Mouse (Mus musculus) intestine, embryonic 15.5 days (tissue): Measurements from ENCODE around the gene Aqp1. TPM values are rescaled to one million over a fixed set of nuclear protein-coding genes. Genes with fewer than 3 reads are reported as not detected.

Source experiments
- ATAC-seq: fragments of 200-750 bp; cut with Nextera tagmentation; 2 replicates; pipeline ENCODE4 v1.8.0; 2017; ENCODE audit warnings: moderate TSS enrichment, moderate library complexity
- H3K27ac ChIP-seq: fragments of 300-500 bp; sonication (generic); 2 replicates; pipeline ENCODE4 v1.5.1; 2015; ENCODE audit warnings: mild to moderate bottlenecking, inconsistent platforms
- H3K27me3 ChIP-seq: fragments of 300-500 bp; sonication (generic); replicated peaks from 2 replicates; pipeline ENCODE4 v1.6.1; 2015; ENCODE audit warnings: inconsistent platforms
- H3K36me3 ChIP-seq: fragments of 300-500 bp; sonication (generic); 2 replicates; pipeline ENCODE4 v1.6.1; 2015; ENCODE audit warnings: inconsistent platforms
- H3K4me1 ChIP-seq: fragments of 300-500 bp; sonication (generic); replicated peaks from 2 replicates; pipeline ENCODE4 v1.6.1; 2015; ENCODE audit warnings: inconsistent platforms
- H3K4me2 ChIP-seq: fragments of 300-500 bp; sonication (generic); replicated peaks from 2 replicates; pipeline ENCODE4 v1.6.1; 2015; ENCODE audit warnings: mild to moderate bottlenecking, inconsistent platforms
- H3K4me3 ChIP-seq: fragments of 300-500 bp; sonication (generic); replicated peaks from 2 replicates; pipeline ENCODE4 v1.5.1; 2015; ENCODE audit warnings: inconsistent platforms
- H3K9ac ChIP-seq: fragments of 300-500 bp; sonication (generic); 2 replicates; pipeline ENCODE4 v1.6.1; 2015; ENCODE audit warnings: inconsistent platforms
- H3K9me3 ChIP-seq: fragments of 300-500 bp; sonication (generic); 2 replicates; pipeline ENCODE4 v1.6.1; 2016; ENCODE audit warnings: inconsistent platforms
- WGBS: fragments of 180-500 bp; shearing (Covaris S2); methylation state at CpG from one replicate; pipeline ENCODE4 v1.1.7; 2015; 5-methylcytosine and 5-hydroxymethylcytosine counted together
- polyA plus RNA-seq: library from polyadenylated mRNA; unstranded; fragments of >200 nt; fragmentation: Nextera tagmentation; extraction: Ambion mirVana; gene quantifications from 2 replicates; pipeline ENCODE4 v1.2.1, GENCODE M21; 2015

Aqp1 gene
- polyA plus RNA-seq, 1 experiment from 2014 or later, result 16.4 TPM

GRCm38 (mm10) chr6:55396176-55396575 lies 59.9 kb downstream of the Aqp1 start:
- H3K9me3 ChIP-seq, result no peaks in the 10 kb centered on the region
- H3K4me2 ChIP-seq, result peak overlapping the region; percentile 20
- WGBS, result 26% methylated on average over 3 of the region's 3 CpGs
- H3K27ac ChIP-seq, result peak overlapping the region; percentile 69
- no peak overlapping the region for H3K9ac ChIP-seq
- no peaks in the 10 kb centered on the region for H3K36me3 ChIP-seq
- peaks cover 12% of the 10 kb centered on the region for H3K4me1 ChIP-seq
- H3K27me3 ChIP-seq, result no peaks in the 10 kb centered on the region
- no peak overlapping the region for H3K4me3 ChIP-seq
- peak; percentile 89 for ATAC-seq

- peak; percentile 63 for ATAC-seq
- Histone ChIP-seq H3K27ac (peak overlapping the region; percentile 69), H3K36me3 (no peaks in the 10 kb centered on the region), H3K4me1 (peaks cover 12% of the 10 kb centered on the region), H3K27me3 (no peaks in the 10 kb centered on the region), H3K4me3 (no peak overlapping the region), H3K9me3 (no peaks in the 10 kb centered on the region), H3K4me2 (peak overlapping the region; percentile 20), H3K9ac (no peak overlapping the region)
- 60% methylated on average over 11 of the region's 11 CpGs for WGBS
Observed at GRCm38 (mm10) chr6:55396622-55397041, 60.4 kb downstream of the Aqp1 start.

Other genes with a start within 250 kb of the Aqp1 start
- 0.26 and 0.37 TPM in 2 replicates for gene Crhr2, start 203.4 kb upstream of the Aqp1 start, polyA plus RNA-seq
- gene Inmt, start 161.4 kb upstream of the Aqp1 start, polyA plus RNA-seq, result 0.21 and 0.62 TPM in 2 replicates
- 6.5 and 7.3 TPM in 2 replicates for gene Mindy4, start 133.0 kb upstream of the Aqp1 start, polyA plus RNA-seq
- gene Ghrhr, start 39.9 kb downstream of the Aqp1 start, polyA plus RNA-seq, result 0.23 and 0.34 TPM in 2 replicates
- gene Adcyap1r1, start 115.5 kb downstream of the Aqp1 start, polyA plus RNA-seq, result 5.2 and 5.4 TPM in 2 replicates